Mouse (Mus musculus): Measurements from ENCODE around the gene Amigo3. TPM values are rescaled to one million over a fixed set of nuclear protein-coding genes. Genes with fewer than 3 reads are reported as not detected.

The Amigo3 gene
- polyA plus RNA-seq (2015; fragmentation: Illumina TruSeq; extraction: RNeasy Lipid Tissue Mini Kit (QIAGEN cat#74804); ENCODE audit: insufficient read depth, low replicate concordance), result 0.69 TPM

DNA sequence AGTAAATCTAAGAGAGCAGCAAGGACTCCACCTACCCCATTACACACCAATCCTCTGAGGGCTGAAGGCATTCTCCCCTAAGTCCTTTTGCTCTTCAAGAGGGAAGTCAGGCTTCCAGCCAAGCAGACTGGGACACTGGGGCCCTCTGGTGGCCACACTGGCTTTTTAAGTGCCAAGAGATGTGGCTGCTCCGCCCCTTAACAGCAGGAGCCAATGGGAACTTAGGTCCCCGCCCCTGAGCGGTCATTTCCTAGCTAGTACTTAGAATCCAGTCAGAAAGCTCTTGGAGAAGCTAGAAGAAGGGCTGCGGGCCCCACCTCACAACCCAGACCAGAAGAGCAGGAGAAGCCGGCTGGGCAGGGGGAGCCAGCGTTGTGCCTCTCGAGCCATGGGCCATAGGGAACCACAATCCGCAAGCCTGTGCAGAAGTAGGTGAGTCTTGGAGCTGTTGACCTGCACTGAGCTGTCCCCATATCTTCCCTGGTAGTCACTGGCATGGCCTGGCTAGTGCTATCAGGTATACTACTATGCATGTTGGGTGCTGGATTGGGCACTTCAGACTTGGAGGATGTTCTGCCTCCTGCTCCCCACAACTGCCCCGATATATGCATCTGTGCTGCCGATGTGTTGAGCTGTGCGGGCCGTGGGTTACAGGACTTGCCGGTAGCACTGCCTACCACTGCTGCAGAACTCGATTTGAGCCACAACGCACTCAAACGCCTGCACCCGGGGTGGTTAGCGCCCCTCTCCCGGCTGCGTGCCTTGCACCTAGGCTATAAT lies at the start of gene Amigo3:
Gene Amigo3, plus strand, starts transcription at position 275 of the 780 bp plus-strand sequence.

DNA sequence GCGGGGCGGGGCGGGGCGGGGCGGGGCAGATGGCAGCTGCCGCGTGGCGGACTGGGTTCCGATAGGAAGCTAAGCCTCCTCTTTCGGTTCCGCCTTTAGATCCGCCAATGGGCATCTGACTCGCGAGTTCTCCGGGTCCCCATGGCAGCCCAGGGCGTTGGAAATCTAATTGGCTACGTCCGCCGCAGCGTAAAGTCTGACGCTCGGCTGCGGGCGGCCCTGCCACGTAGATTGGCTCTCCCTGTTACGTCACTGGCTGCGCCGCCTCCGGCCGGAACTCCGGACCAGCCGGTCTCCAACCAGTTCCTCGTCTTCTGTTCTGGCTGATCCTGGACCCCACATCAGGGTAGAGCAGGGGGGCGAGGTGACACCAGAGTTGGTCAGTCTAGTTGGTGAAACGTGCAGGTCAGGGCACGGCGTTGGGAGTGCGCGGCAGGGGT lies 3.9 kb upstream of the Amigo3 start, which contains the start of gene Gmppb:
Gene Gmppb, plus strand, starts transcription at position 227 of the 440 bp plus-strand sequence.

DNA sequence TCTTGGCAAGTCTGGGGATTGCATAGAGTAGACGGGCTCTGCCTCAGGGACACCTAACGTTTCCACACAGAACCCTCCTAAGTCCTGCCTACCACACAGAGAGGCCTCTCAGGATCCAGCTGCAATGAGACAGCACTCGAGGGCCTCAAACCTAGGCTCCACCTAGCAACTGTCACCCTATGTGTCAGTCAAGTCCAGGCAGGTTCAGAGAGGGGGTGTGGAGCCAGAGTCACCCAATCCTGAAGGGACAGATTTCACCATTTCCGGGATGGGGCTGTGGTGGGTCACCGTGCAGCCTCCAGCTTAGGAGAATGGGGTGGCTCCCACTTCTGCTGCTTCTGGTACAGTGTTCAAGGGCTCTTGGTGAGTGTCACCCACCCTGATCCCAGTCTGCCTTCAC lies 27.2 kb downstream of the Amigo3 start, which contains the start of gene Mst1:
Gene Mst1, plus strand, starts transcription at position 269 of the 400 bp plus-strand sequence.

DNA sequence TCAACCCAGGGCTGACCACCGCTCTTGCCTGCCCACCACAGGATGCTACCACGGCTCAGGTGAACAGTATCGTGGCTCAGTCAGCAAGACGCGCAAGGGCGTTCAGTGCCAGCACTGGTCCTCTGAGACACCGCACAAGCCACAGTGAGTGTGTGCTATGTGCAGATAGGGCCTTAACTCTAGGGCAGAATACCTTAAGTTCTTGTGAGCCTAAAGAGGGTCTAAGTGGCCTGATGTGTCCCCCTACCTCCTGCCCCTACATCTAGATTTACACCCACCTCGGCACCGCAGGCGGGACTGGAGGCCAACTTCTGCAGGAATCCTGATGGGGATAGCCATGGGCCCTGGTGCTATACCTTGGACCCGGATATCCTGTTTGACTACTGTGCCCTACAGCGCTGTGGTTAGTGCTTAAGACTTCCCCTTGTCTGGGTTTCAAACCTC lies 30.1 kb downstream of the Amigo3 start, which contains the start of gene Rnf123:
Gene Rnf123, minus strand, starts transcription at position 359 of the 444 bp plus-strand sequence.

DNA sequence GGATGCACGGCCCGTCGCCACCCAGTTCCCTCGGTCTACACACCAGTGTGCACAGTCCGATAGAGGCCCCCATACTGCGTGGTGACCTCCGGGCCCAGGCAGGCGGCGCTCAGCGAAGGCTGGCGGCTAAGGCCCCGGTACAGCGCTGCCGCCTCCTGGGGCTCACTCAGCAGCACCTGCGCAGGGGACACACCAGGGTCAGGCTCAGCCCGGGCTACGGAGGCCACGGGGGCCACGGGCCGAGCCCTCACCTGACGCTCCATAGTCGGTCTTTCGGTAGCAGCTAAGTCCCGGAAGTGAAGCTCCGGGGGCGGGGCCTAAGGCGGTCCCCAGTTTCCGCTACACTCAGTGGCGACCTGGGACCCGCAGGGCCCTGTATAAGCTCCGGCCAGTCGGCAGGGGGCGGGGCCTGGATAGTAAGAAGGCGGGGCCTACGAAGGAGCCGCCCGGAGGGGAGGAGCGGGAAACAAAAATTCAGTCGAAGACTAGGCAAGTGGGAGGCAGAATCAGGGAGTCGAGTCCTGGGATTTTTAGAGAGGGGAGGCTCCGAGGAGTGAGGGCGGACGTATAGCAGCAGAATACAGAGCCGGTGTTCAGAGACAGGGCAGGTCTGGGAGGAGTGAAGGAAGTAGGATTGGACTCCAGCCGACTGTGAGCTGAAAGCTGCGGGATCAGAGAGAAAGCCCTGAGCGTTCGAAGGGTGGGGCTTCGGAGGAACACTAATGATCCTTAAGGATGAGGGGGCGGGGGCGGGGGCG lies 41.4 kb downstream of the Amigo3 start, which contains the start of gene Apeh:
Gene Apeh, minus strand, starts transcription at position 423 of the 758 bp plus-strand sequence.

Other genes starting within 250 kb of the Amigo3 start
- 155 TPM for gene Rbm6, start 179.9 kb upstream of the Amigo3 start, polyA plus RNA-seq (2015; fragmentation: Illumina TruSeq; extraction: RNeasy Lipid Tissue Mini Kit (QIAGEN cat#74804); ENCODE audit: insufficient read depth, low replicate concordance)
- 3.9 TPM for gene Mon1a, start 165.0 kb upstream of the Amigo3 start, polyA plus RNA-seq (2015; fragmentation: Illumina TruSeq; extraction: RNeasy Lipid Tissue Mini Kit (QIAGEN cat#74804); ENCODE audit: insufficient read depth, low replicate concordance)
- 0.36 TPM for gene Mst1r, start 146.3 kb upstream of the Amigo3 start, polyA plus RNA-seq (2015; fragmentation: Illumina TruSeq; extraction: RNeasy Lipid Tissue Mini Kit (QIAGEN cat#74804); ENCODE audit: insufficient read depth, low replicate concordance)
- not detected for gene Actl11, start 124.7 kb upstream of the Amigo3 start, polyA plus RNA-seq (2015; fragmentation: Illumina TruSeq; extraction: RNeasy Lipid Tissue Mini Kit (QIAGEN cat#74804); ENCODE audit: insufficient read depth, low replicate concordance)
- gene Camkv, start 117.5 kb upstream of the Amigo3 start, polyA plus RNA-seq (2015; fragmentation: Illumina TruSeq; extraction: RNeasy Lipid Tissue Mini Kit (QIAGEN cat#74804); ENCODE audit: insufficient read depth, low replicate concordance), result not detected
- 4.5 TPM for gene Traip, start 103.0 kb upstream of the Amigo3 start, polyA plus RNA-seq (2015; fragmentation: Illumina TruSeq; extraction: RNeasy Lipid Tissue Mini Kit (QIAGEN cat#74804); ENCODE audit: insufficient read depth, low replicate concordance)
- gene Uba7, start 77.7 kb upstream of the Amigo3 start, polyA plus RNA-seq (2015; fragmentation: Illumina TruSeq; extraction: RNeasy Lipid Tissue Mini Kit (QIAGEN cat#74804); ENCODE audit: insufficient read depth, low replicate concordance), result 103 TPM
- gene Gm20661, start 70.1 kb upstream of the Amigo3 start, polyA plus RNA-seq (2015; fragmentation: Illumina TruSeq; extraction: RNeasy Lipid Tissue Mini Kit (QIAGEN cat#74804); ENCODE audit: insufficient read depth, low replicate concordance), result 0.26 TPM
- gene Inka1, start 67.3 kb upstream of the Amigo3 start, polyA plus RNA-seq (2015; fragmentation: Illumina TruSeq; extraction: RNeasy Lipid Tissue Mini Kit (QIAGEN cat#74804); ENCODE audit: insufficient read depth, low replicate concordance), result 3.9 TPM
- gene Cdhr4, start 60.7 kb upstream of the Amigo3 start, polyA plus RNA-seq (2015; fragmentation: Illumina TruSeq; extraction: RNeasy Lipid Tissue Mini Kit (QIAGEN cat#74804); ENCODE audit: insufficient read depth, low replicate concordance), result 1.5 TPM
- 1.9 TPM for gene Gm20662, start 56.8 kb upstream of the Amigo3 start, polyA plus RNA-seq (2015; fragmentation: Illumina TruSeq; extraction: RNeasy Lipid Tissue Mini Kit (QIAGEN cat#74804); ENCODE audit: insufficient read depth, low replicate concordance)
- gene Ip6k1, start 50.7 kb upstream of the Amigo3 start, polyA plus RNA-seq (2015; fragmentation: Illumina TruSeq; extraction: RNeasy Lipid Tissue Mini Kit (QIAGEN cat#74804); ENCODE audit: insufficient read depth, low replicate concordance), result 83.7 TPM
- gene Gmppb, start 3.9 kb upstream of the Amigo3 start, polyA plus RNA-seq (2015; fragmentation: Illumina TruSeq; extraction: RNeasy Lipid Tissue Mini Kit (QIAGEN cat#74804); ENCODE audit: insufficient read depth, low replicate concordance), result 11.7 TPM
- 0.37 TPM for gene Mst1, start 27.3 kb downstream of the Amigo3 start, polyA plus RNA-seq (2015; fragmentation: Illumina TruSeq; extraction: RNeasy Lipid Tissue Mini Kit (QIAGEN cat#74804); ENCODE audit: insufficient read depth, low replicate concordance)
- gene Rnf123, start 30.2 kb downstream of the Amigo3 start, polyA plus RNA-seq (2015; fragmentation: Illumina TruSeq; extraction: RNeasy Lipid Tissue Mini Kit (QIAGEN cat#74804); ENCODE audit: insufficient read depth, low replicate concordance), result 69.4 TPM
- 85.9 TPM for gene Apeh, start 41.4 kb downstream of the Amigo3 start, polyA plus RNA-seq (2015; fragmentation: Illumina TruSeq; extraction: RNeasy Lipid Tissue Mini Kit (QIAGEN cat#74804); ENCODE audit: insufficient read depth, low replicate concordance)
- gene Bsn, start 137.2 kb downstream of the Amigo3 start, polyA plus RNA-seq (2015; fragmentation: Illumina TruSeq; extraction: RNeasy Lipid Tissue Mini Kit (QIAGEN cat#74804); ENCODE audit: insufficient read depth, low replicate concordance), result 0.25 TPM
- 19.5 TPM for gene Dag1, start 210.8 kb downstream of the Amigo3 start, polyA plus RNA-seq (2015; fragmentation: Illumina TruSeq; extraction: RNeasy Lipid Tissue Mini Kit (QIAGEN cat#74804); ENCODE audit: insufficient read depth, low replicate concordance)
- 10.3 TPM for gene Nicn1, start 237.3 kb downstream of the Amigo3 start, polyA plus RNA-seq (2015; fragmentation: Illumina TruSeq; extraction: RNeasy Lipid Tissue Mini Kit (QIAGEN cat#74804); ENCODE audit: insufficient read depth, low replicate concordance)
- 7.1 TPM for gene Amt, start 243.7 kb downstream of the Amigo3 start, polyA plus RNA-seq (2015; fragmentation: Illumina TruSeq; extraction: RNeasy Lipid Tissue Mini Kit (QIAGEN cat#74804); ENCODE audit: insufficient read depth, low replicate concordance)